Mouse (Mus musculus): ENCODE results near the gene Tmed6. TPM values are rescaled to one million over a fixed set of nuclear protein-coding genes. Genes with fewer than 3 reads are reported as not detected.
"Not testable (repeated sequence)": the region's sequence is repeated elsewhere in the genome, so short reads cannot be mapped to it uniquely, and the experiment has no call there.

The Tmed6 gene
- polyA plus RNA-seq, 1 experiment: 0.99 TPM

GRCm38 (mm10) chr8:107045478-107045877 is 20.0 kb downstream of the Tmed6 start:
- H3K4me1 ChIP-seq (ENCODE audit: control insufficient read depth, insufficient read depth, low read length): peaks cover 3% of the 10 kb centered on the region; the same call in 1 of the 2 replicates
- 93% methylated on average over 6 of the region's 6 CpGs for WGBS
- no peak for DNase-seq
- TF ChIP-seq POLR2A (IDR thresholded peaks at IDR 0.05; ENCODE audit: borderline replicate concordance, extremely low read depth, low read depth, low read length) (no peak), CTCF (IDR thresholded peaks at IDR 0.05; ENCODE audit: insufficient read depth, low read length) (no peak)
- H3K4me3 ChIP-seq (replicated peaks; ENCODE audit: extremely low read depth, low read depth, low read length): no peak overlapping the region

GRCm38 (mm10) chr8:107040632-107041031 is 24.8 kb downstream of the Tmed6 start:
- no peak overlapping the region for H3K4me3 ChIP-seq (replicated peaks; ENCODE audit: extremely low read depth, low read depth, low read length)
- no peak for TF ChIP-seq POLR2A (IDR thresholded peaks at IDR 0.05; ENCODE audit: borderline replicate concordance, extremely low read depth, low read depth, low read length)
- no peak for TF ChIP-seq CTCF (IDR thresholded peaks at IDR 0.05; ENCODE audit: insufficient read depth, low read length)
- DNase-seq: no peak
- H3K4me1 ChIP-seq (ENCODE audit: control insufficient read depth, insufficient read depth, low read length): peaks cover 4% of the 10 kb centered on the region
- WGBS: 67% methylated on average over 7 of the region's 7 CpGs

GRCm38 (mm10) chr8:107036626-107037025 is 28.8 kb downstream of the Tmed6 start:
- H3K4me1 ChIP-seq (ENCODE audit: control insufficient read depth, insufficient read depth, low read length): peaks cover 14% of the 10 kb centered on the region

GRCm38 (mm10) chr8:107035641-107036040 is 29.8 kb downstream of the Tmed6 start:
- no peak overlapping the region for H3K4me3 ChIP-seq (replicated peaks; ENCODE audit: extremely low read depth, low read depth, low read length)
- no peak for DNase-seq
- 96% methylated on average over 3 of the region's 3 CpGs for WGBS
- TF ChIP-seq POLR2A (IDR thresholded peaks at IDR 0.05; ENCODE audit: borderline replicate concordance, extremely low read depth, low read depth, low read length) (no peak), CTCF (IDR thresholded peaks at IDR 0.05; ENCODE audit: insufficient read depth, low read length) (no peak)
- H3K4me1 ChIP-seq (ENCODE audit: control insufficient read depth, insufficient read depth, low read length): peaks cover 14% of the 10 kb centered on the region

More at GRCm38 (mm10) chr8:107036626-107037025, 28.8 kb downstream of the Tmed6 start:
- WGBS: 50% methylated on average over 8 of the region's 8 CpGs
- H3K4me3 ChIP-seq (replicated peaks; ENCODE audit: extremely low read depth, low read depth, low read length): no peak overlapping the region
- DNase-seq: no peak
- TF ChIP-seq POLR2A (IDR thresholded peaks at IDR 0.05; ENCODE audit: borderline replicate concordance, extremely low read depth, low read depth, low read length) (no peak), CTCF (IDR thresholded peaks at IDR 0.05; ENCODE audit: insufficient read depth, low read length) (no peak)

DNA sequence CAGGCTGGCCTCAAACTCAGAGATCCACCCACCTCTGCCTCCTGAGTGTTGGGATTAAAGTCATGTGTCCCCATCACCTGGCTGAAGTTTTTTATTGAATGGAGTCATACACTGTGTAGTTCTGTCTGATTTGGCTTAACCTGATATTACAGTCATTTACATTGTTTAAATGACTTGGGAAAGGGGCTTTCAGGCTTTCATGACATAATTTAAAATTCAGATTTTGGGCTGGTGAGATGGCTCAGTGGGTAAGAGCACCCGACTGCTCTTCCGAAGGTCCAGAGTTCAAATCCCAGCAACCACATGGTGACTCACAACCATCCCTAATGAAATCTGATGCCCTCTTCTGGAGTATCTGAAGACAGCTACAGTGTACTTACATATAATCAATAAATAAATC is 31.8 kb downstream of the Tmed6 start:
- H3K4me1 ChIP-seq (ENCODE audit: control insufficient read depth, insufficient read depth, low read length): peaks cover 14% of the 10 kb centered on the region
- H3K4me3 ChIP-seq (replicated peaks; ENCODE audit: extremely low read depth, low read depth, low read length); DNase-seq: not testable (repeated sequence)
- WGBS: 96% methylated on average over 2 of the region's 2 CpGs

- TF ChIP-seq CTCF (IDR thresholded peaks at IDR 0.05; ENCODE audit: insufficient read depth, low read length) (no peak), POLR2A (IDR thresholded peaks at IDR 0.05; ENCODE audit: borderline replicate concordance, extremely low read depth, low read depth, low read length) (no peak)
- peak overlapping the region; percentile 94 for H3K4me3 ChIP-seq (replicated peaks; ENCODE audit: extremely low read depth, low read depth, low read length)
- peaks cover 13% of the 10 kb centered on the region for H3K4me1 ChIP-seq (ENCODE audit: control insufficient read depth, insufficient read depth, low read length)
- no peak for DNase-seq
- under 1% methylated on average over 40 of the region's 40 CpGs for WGBS
Observed at GRCm38 (mm10) chr8:107031577-107032090, 33.8 kb downstream of the Tmed6 start.

GRCm38 (mm10) chr8:107030650-107031576 is 34.5 kb downstream of the Tmed6 start, which contains the start of gene Vps4a:
Gene Vps4a (plus strand): TSS chr8:107031222.
- WGBS: 5% methylated on average over 65 of the region's 66 CpGs
- Histone ChIP-seq H3K4me1 (ENCODE audit: control insufficient read depth, insufficient read depth, low read length) (peaks cover 9% of the 10 kb centered on the region), H3K4me3 (replicated peaks; ENCODE audit: extremely low read depth, low read depth, low read length) (peak within 1 kb of the TSS; percentile 94)
- TF ChIP-seq CTCF (IDR thresholded peaks at IDR 0.05; ENCODE audit: insufficient read depth, low read length): peak; percentile 54
- peak; percentile 72 for TF ChIP-seq POLR2A (IDR thresholded peaks at IDR 0.05; ENCODE audit: borderline replicate concordance, extremely low read depth, low read depth, low read length)
- DNase-seq: peak; percentile 98

- DNase-seq: no peak
- H3K4me3 ChIP-seq (replicated peaks; ENCODE audit: extremely low read depth, low read depth, low read length): no peak overlapping the region
- H3K4me1 ChIP-seq (ENCODE audit: control insufficient read depth, insufficient read depth, low read length): peaks cover 9% of the 10 kb centered on the region
- WGBS: 54% methylated on average over 5 of the region's 5 CpGs
- no peak for TF ChIP-seq POLR2A (IDR thresholded peaks at IDR 0.05; ENCODE audit: borderline replicate concordance, extremely low read depth, low read depth, low read length)
- TF ChIP-seq CTCF (IDR thresholded peaks at IDR 0.05; ENCODE audit: insufficient read depth, low read length): no peak
Observed at GRCm38 (mm10) chr8:107030058-107030457, 35.4 kb downstream of the Tmed6 start.

GRCm38 (mm10) chr8:107029310-107029709 is 36.1 kb downstream of the Tmed6 start:
- 62% methylated on average over 3 of the region's 3 CpGs for WGBS
- no peak for TF ChIP-seq POLR2A (IDR thresholded peaks at IDR 0.05; ENCODE audit: borderline replicate concordance, extremely low read depth, low read depth, low read length)
- TF ChIP-seq CTCF (IDR thresholded peaks at IDR 0.05; ENCODE audit: insufficient read depth, low read length): no peak
- Histone ChIP-seq H3K4me3 (replicated peaks; ENCODE audit: extremely low read depth, low read depth, low read length) (no peak overlapping the region), H3K4me1 (ENCODE audit: control insufficient read depth, insufficient read depth, low read length) (peaks cover 9% of the 10 kb centered on the region)
- DNase-seq: no peak

GRCm38 (mm10) chr8:107023479-107023878 is 42.0 kb downstream of the Tmed6 start:
- H3K4me3 ChIP-seq (replicated peaks; ENCODE audit: extremely low read depth, low read depth, low read length): no peak overlapping the region
- TF ChIP-seq CTCF (IDR thresholded peaks at IDR 0.05; ENCODE audit: insufficient read depth, low read length) (no peak), POLR2A (IDR thresholded peaks at IDR 0.05; ENCODE audit: borderline replicate concordance, extremely low read depth, low read depth, low read length) (no peak)
- 87% methylated on average over 8 of the region's 8 CpGs for WGBS

More at GRCm38 (mm10) chr8:107023479-107023878, 42.0 kb downstream of the Tmed6 start:
- no peaks in the 10 kb centered on the region for H3K4me1 ChIP-seq (ENCODE audit: control insufficient read depth, insufficient read depth, low read length)
- DNase-seq: no peak

Data from lung, adult 2 months (tissue).